Mouse (Mus musculus): ENCODE measurements around the gene Lin37. TPM values are rescaled to one million over a fixed set of nuclear protein-coding genes. Genes with fewer than 3 reads are reported as not detected.
A peak's percentile ranks its signal among the peaks of the same experiment; 100 is the strongest.

Lin37 gene
- 49.2 and 49.4 TPM in 2 replicates for polyA plus RNA-seq (2014; fragmentation: Nextera tagmentation; extraction: Ambion mirVana)

DNA sequence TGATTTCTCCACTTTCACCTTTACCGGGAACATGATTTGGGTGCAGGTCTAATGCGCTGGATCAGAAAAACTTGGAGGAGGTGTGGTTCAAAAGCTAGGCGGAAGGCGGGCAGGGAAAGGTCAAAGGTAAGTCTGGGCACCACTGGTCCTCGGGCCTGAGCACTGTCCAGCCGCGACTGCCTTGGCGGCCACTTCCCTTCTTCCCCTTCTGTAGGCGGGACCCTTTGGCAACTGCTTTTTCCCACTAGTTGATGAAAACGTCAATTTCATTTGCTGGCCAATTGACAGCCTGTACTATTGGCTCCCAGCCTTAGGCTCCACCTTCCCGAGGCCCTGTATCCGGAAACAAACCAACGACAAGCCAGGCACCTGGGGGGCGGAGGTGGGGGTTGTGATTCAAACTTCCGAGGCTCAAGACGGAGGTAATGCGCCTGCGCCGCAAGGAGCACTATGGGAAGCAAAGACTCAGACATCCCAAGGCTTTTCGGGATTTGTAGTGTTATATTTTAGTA, at the start of gene Lin37:
Lin37 (minus strand) TSS at position 396 of the 512 bp plus-strand sequence.
- Histone ChIP-seq H3K36me3 (replicated peaks; ENCODE audit: control insufficient read depth, insufficient read depth) (peaks cover 28% of the 10 kb centered on the region), H3K27ac (peak within 1 kb of the TSS; percentile 65), H3K9ac (peak within 1 kb of the TSS; percentile 82), H3K4me1 (replicated peaks; ENCODE audit: control insufficient read depth, insufficient read depth, low read length) (peaks cover 27% of the 10 kb centered on the region), H3K27me3 (ENCODE audit: control insufficient read depth, insufficient read depth, low read length) (no peaks in the 10 kb centered on the region), H3K4me2 (replicated peaks) (peak within 1 kb of the TSS; percentile 99), H3K9me3 (ENCODE audit: control insufficient read depth, low read length) (no peaks in the 10 kb centered on the region), H3K4me3 (replicated peaks; ENCODE audit: low read length) (peak within 1 kb of the TSS; percentile 62)
- WGBS, result under 1% methylated on average over 20 of the region's 20 CpGs
- DNase-seq (ENCODE audit: low spot score) (peak; percentile 96), ATAC-seq (ENCODE audit: low FRiP score) (peak; percentile 91)

DNA sequence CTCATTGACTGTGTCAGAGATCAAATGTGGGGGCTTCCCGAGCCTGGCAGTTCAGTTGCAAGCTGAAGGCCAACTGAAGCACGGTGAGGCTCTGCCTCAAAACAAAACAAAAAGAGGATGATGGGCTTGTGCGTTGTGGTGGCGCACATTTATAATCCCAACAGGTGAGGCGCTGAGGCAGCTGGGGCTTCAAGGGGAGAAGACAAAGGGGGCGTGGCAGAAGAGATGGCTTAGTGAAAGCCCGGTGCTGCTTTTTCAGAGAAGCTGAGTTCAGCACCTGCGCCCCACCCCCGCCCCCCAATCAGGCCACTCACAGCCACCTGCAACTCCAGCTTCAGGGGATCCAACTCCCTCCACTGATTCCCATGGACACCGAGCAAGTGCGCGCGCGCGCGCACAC, 48.8 kb upstream of the Lin37 start:
- H3K4me2 ChIP-seq (replicated peaks), result no peak overlapping the region
- H3K4me1 ChIP-seq (replicated peaks; ENCODE audit: control insufficient read depth, insufficient read depth, low read length), result no peaks in the 10 kb centered on the region
- H3K4me3 ChIP-seq (replicated peaks; ENCODE audit: low read length), result no peak overlapping the region
- H3K27ac ChIP-seq, result no peak overlapping the region
- DNase-seq (ENCODE audit: low spot score) (no peak), ATAC-seq (ENCODE audit: low FRiP score) (no peak)
- H3K9ac ChIP-seq, result no peak overlapping the region
- H3K36me3 ChIP-seq (replicated peaks; ENCODE audit: control insufficient read depth, insufficient read depth), result no peaks in the 10 kb centered on the region
- H3K27me3 ChIP-seq (ENCODE audit: control insufficient read depth, insufficient read depth, low read length), result no peaks in the 10 kb centered on the region
- H3K9me3 ChIP-seq (ENCODE audit: control insufficient read depth, low read length), result no peaks in the 10 kb centered on the region
- WGBS, result 52% methylated on average over 16 of the region's 16 CpGs

DNA sequence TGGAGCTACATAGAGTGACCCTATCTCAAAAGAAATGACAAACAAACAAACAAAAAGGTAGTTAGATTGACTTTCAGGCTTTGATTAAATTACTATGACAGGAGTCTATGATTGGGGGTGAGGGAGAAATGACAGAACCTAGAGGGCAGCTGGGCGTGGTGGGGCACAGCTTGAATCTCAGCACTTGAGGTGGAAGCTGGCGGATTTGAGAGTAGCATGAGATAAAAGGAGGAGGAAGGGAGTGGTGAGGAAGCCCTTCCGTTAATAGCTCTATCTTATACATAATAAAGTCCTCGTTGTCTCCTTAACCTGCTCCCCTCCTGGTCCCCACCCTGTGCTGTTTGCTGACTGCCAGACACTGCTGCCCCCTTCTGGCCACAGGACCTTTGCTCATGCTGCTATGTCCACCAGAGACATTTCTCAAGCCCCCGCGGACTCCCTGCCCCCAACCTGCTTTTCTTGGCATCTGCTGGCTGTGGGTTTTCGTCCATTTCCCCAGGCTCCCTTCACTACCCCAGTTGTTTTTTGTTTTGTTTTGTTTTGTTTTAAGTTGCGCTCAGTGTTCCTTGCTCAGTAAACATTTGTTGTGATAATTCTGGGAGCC, 48.2 kb upstream of the Lin37 start:
- Histone ChIP-seq H3K9ac (no peak overlapping the region), H3K4me1 (replicated peaks; ENCODE audit: control insufficient read depth, insufficient read depth, low read length) (no peaks in the 10 kb centered on the region), H3K4me3 (replicated peaks; ENCODE audit: low read length) (no peak overlapping the region), H3K9me3 (ENCODE audit: control insufficient read depth, low read length) (no peaks in the 10 kb centered on the region), H3K27ac (no peak overlapping the region), H3K27me3 (ENCODE audit: control insufficient read depth, insufficient read depth, low read length) (no peaks in the 10 kb centered on the region), H3K36me3 (replicated peaks; ENCODE audit: control insufficient read depth, insufficient read depth) (no peaks in the 10 kb centered on the region), H3K4me2 (replicated peaks) (no peak overlapping the region)
- ATAC-seq (ENCODE audit: low FRiP score) (no peak), DNase-seq (ENCODE audit: low spot score) (no peak)
- 36% methylated on average over 8 of the region's 8 CpGs for WGBS

DNA sequence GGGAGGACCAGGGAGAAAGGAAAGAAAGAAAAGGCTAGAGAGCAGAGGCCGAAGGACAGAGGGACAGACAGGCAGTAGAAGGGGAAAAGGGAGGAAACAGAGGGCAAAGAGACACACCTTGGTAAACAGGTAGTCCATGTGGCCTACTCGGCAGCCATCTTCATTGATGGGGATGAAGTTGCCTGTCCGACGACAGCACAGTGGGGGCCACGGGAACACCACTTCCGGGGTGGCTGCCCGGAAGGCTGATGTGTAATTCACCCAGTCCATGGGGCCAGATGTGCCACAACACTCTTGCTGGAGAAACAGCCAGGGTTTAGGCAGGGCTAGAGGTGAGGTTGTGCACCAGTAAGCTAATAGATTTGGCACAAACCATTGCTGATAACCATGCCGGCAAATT, 45.3 kb upstream of the Lin37 start:
- no peak for ATAC-seq (ENCODE audit: low FRiP score)
- 91% methylated on average over 8 of the region's 8 CpGs for WGBS

DNA sequence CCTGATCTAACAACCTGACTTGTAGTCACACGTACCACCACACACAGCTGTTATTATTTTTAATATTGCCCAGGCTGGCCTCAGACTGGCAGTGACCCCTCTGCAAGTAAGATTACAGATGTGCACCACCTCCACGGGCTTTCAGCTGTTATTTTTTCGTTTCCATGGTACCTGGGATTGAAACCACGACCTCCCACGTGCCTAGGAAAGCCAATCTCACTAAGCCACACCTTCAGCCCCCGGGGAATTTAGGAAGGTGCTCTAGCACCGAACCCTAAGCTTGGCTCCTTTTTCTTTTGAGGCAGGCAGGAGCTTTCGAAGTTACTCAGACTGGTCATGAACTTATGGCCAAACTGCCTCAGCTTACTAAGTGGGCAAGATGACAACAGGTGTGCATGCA, 44.8 kb upstream of the Lin37 start:
- peaks cover 8% of the 10 kb centered on the region; the same call in 1 of the 2 replicates for H3K4me1 ChIP-seq (replicated peaks; ENCODE audit: control insufficient read depth, insufficient read depth, low read length)
- no peak for ATAC-seq (ENCODE audit: low FRiP score)

More for the DNA sequence above, 45.3 kb upstream of the Lin37 start:
- Histone ChIP-seq H3K27ac (no peak overlapping the region), H3K4me3 (replicated peaks; ENCODE audit: low read length) (no peak overlapping the region), H3K9ac (no peak overlapping the region), H3K9me3 (ENCODE audit: control insufficient read depth, low read length) (no peaks in the 10 kb centered on the region), H3K36me3 (replicated peaks; ENCODE audit: control insufficient read depth, insufficient read depth) (no peaks in the 10 kb centered on the region), H3K4me1 (replicated peaks; ENCODE audit: control insufficient read depth, insufficient read depth, low read length) (peaks cover 4% of the 10 kb centered on the region; the same call in 1 of the 2 replicates), H3K27me3 (ENCODE audit: control insufficient read depth, insufficient read depth, low read length) (no peaks in the 10 kb centered on the region), H3K4me2 (replicated peaks) (no peak overlapping the region)
- no peak for DNase-seq (ENCODE audit: low spot score)

DNA sequence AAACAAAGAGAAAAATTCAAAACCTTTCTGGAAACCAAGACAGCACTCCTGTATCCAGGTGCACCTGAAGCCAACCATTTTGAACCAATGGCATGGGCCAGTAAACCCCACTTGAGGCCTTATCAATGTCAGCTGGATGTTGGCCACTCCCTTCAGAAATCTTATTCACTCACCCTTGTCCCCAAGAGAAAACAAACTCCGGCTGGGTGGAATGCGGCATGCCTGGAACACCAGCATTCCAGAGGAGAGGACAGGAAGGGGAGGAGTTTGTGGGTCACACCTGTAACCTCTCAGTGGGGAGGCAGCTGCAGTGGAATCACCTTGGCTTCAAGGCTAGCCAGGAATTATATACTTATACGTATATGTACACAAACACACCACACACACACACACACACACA, 42.9 kb upstream of the Lin37 start:
- ATAC-seq (ENCODE audit: low FRiP score) (no peak), DNase-seq (ENCODE audit: low spot score) (no peak)
- H3K27me3 ChIP-seq (ENCODE audit: control insufficient read depth, insufficient read depth, low read length), result no peaks in the 10 kb centered on the region
- H3K4me1 ChIP-seq (replicated peaks; ENCODE audit: control insufficient read depth, insufficient read depth, low read length), result peaks cover 8% of the 10 kb centered on the region; the same call in 1 of the 2 replicates
- no peak overlapping the region for H3K4me2 ChIP-seq (replicated peaks)
- H3K36me3 ChIP-seq (replicated peaks; ENCODE audit: control insufficient read depth, insufficient read depth), result no peaks in the 10 kb centered on the region
- H3K27ac ChIP-seq, result no peak overlapping the region
- H3K9ac ChIP-seq, result no peak overlapping the region
- H3K9me3 ChIP-seq (ENCODE audit: control insufficient read depth, low read length), result no peaks in the 10 kb centered on the region
- no peak overlapping the region for H3K4me3 ChIP-seq (replicated peaks; ENCODE audit: low read length)
- WGBS, result 58% methylated on average over 3 of the region's 3 CpGs

More for the DNA sequence above, 44.8 kb upstream of the Lin37 start:
- H3K36me3 ChIP-seq (replicated peaks; ENCODE audit: control insufficient read depth, insufficient read depth), result no peaks in the 10 kb centered on the region
- H3K27me3 ChIP-seq (ENCODE audit: control insufficient read depth, insufficient read depth, low read length), result no peaks in the 10 kb centered on the region
- no peak for DNase-seq (ENCODE audit: low spot score)
- H3K4me2 ChIP-seq (replicated peaks), result no peak overlapping the region
- no peak overlapping the region for H3K4me3 ChIP-seq (replicated peaks; ENCODE audit: low read length)
- no peaks in the 10 kb centered on the region for H3K9me3 ChIP-seq (ENCODE audit: control insufficient read depth, low read length)
- H3K27ac ChIP-seq, result no peak overlapping the region
- no peak overlapping the region for H3K9ac ChIP-seq
- WGBS, result 69% methylated on average over 8 of the region's 8 CpGs

DNA sequence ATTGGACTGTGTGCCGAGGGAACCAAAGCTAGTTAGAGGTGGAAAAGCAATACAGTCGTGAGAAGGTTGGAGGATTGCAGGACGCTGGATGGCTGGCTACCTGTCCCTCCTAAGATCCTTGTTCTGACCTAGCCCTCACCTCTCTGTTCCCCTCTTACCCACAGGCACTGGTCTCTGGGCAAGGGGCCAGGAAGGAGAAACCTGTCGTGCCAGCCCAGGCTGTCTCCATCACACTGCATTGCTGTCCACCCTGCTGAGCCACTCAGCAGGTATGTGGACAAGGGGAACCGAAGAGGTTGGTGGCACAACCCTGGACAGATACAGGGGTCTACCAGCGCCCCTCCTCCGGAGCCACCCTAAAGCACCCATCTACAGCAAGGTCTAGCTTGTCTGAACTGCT, 41.0 kb upstream of the Lin37 start:
- Histone ChIP-seq H3K4me2 (replicated peaks) (peak overlapping the region; percentile 48; the same call in 1 of the 2 replicates), H3K9me3 (ENCODE audit: control insufficient read depth, low read length) (no peaks in the 10 kb centered on the region), H3K27me3 (ENCODE audit: control insufficient read depth, insufficient read depth, low read length) (no peaks in the 10 kb centered on the region), H3K27ac (no peak overlapping the region), H3K4me1 (replicated peaks; ENCODE audit: control insufficient read depth, insufficient read depth, low read length) (peaks cover 8% of the 10 kb centered on the region; the same call in 1 of the 2 replicates), H3K4me3 (replicated peaks; ENCODE audit: low read length) (no peak overlapping the region), H3K36me3 (replicated peaks; ENCODE audit: control insufficient read depth, insufficient read depth) (no peaks in the 10 kb centered on the region), H3K9ac (no peak overlapping the region)
- WGBS, result 75% methylated on average over 7 of the region's 7 CpGs
- DNase-seq (ENCODE audit: low spot score), result no peak
- ATAC-seq (ENCODE audit: low FRiP score), result no peak

DNA sequence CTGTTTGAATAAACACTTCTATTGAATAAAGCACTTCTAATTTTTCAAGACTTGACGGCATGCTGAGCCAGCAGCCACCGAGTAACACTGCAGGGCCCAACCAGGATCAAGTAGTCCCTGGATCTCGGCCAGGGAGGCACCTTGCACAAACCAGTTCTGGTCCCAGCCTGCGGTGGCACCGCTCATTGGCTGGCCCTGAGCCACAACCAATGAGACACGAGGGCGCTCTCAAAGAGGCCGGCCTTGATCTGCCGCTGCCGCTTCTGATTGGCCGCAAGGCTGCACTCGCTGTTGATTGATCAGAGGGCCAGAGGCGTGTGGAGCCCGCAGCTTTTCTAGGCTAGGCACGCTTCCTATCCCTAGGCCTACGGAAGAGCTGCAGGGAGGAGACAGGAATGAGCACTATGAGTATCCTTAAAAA, 40.3 kb upstream of the Lin37 start:
- Histone ChIP-seq H3K36me3 (replicated peaks; ENCODE audit: control insufficient read depth, insufficient read depth) (no peaks in the 10 kb centered on the region), H3K27me3 (ENCODE audit: control insufficient read depth, insufficient read depth, low read length) (no peaks in the 10 kb centered on the region), H3K4me2 (replicated peaks) (peak overlapping the region; percentile 48), H3K4me1 (replicated peaks; ENCODE audit: control insufficient read depth, insufficient read depth, low read length) (peaks cover 8% of the 10 kb centered on the region; the same call in 1 of the 2 replicates), H3K9ac (no peak overlapping the region), H3K9me3 (ENCODE audit: control insufficient read depth, low read length) (no peaks in the 10 kb centered on the region), H3K27ac (peak overlapping the region; percentile 39; the same call in 1 of the 2 replicates), H3K4me3 (replicated peaks; ENCODE audit: low read length) (no peak overlapping the region)
- peak; percentile 98 for ATAC-seq (ENCODE audit: low FRiP score)
- DNase-seq (ENCODE audit: low spot score), result peak; percentile 92
- 2% methylated on average over 16 of the region's 16 CpGs for WGBS

DNA sequence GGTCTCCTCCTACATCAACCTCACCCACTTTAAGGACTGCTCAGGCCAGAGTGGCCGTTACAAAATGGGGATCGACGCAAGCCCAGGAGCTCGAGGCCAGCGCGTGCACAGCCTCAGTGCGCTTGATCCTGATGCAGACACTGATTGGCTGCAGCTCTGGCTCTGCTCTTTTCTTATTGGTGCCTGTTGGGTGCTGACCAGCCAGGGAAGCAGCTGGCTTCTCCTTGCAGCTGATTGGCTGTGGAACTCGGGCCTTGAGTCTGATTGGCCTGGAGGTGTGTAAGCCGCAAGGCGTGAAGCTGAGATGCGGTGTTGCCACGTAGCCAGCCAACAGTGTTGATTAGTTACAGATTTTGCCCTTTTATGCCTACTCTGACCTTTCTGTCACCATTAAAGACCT, 39.1 kb upstream of the Lin37 start, which contains the start of gene Zbtb32:
Zbtb32 (minus strand) TSS at position 124 of the 400 bp plus-strand sequence.
- peaks cover 8% of the 10 kb centered on the region; the same call in 1 of the 2 replicates for H3K4me1 ChIP-seq (replicated peaks; ENCODE audit: control insufficient read depth, insufficient read depth, low read length)
- H3K36me3 ChIP-seq (replicated peaks; ENCODE audit: control insufficient read depth, insufficient read depth), result no peaks in the 10 kb centered on the region
- 95% methylated on average over 12 of the region's 12 CpGs for WGBS
- H3K4me3 ChIP-seq (replicated peaks; ENCODE audit: low read length), result no peak within 1 kb of the TSS
- no peak within 1 kb of the TSS for H3K9ac ChIP-seq
- no peaks in the 10 kb centered on the region for H3K9me3 ChIP-seq (ENCODE audit: control insufficient read depth, low read length)
- H3K27ac ChIP-seq, result peak within 1 kb of the TSS; percentile 39; the same call in 1 of the 2 replicates
- H3K4me2 ChIP-seq (replicated peaks), result peak within 1 kb of the TSS; percentile 48
- DNase-seq (ENCODE audit: low spot score), result no peak
- no peaks in the 10 kb centered on the region for H3K27me3 ChIP-seq (ENCODE audit: control insufficient read depth, insufficient read depth, low read length)
- ATAC-seq (ENCODE audit: low FRiP score), result no peak

Measured in hindbrain, embryonic 14.5 days (tissue).